Mouse (Mus musculus): Measurements from ENCODE around the gene Abhd16a.

- peak; percentile 68 for TF ChIP-seq CTCF (IDR thresholded peaks at IDR 0.05; ENCODE audit: low read depth, low read length)
- TF ChIP-seq POLR2A (IDR thresholded peaks at IDR 0.05; ENCODE audit: extremely low read depth, insufficient read depth, low read length): no peak
Measured at GRCm38 (mm10) chr17:35077786-35078233, 11.3 kb upstream of the Abhd16a start, which contains the start of gene Ly6g6d.

Data from liver, adult 2 months (tissue).